8 mouse cellular contexts compared by ENCODE assay signal in the genomic region with DNA sequence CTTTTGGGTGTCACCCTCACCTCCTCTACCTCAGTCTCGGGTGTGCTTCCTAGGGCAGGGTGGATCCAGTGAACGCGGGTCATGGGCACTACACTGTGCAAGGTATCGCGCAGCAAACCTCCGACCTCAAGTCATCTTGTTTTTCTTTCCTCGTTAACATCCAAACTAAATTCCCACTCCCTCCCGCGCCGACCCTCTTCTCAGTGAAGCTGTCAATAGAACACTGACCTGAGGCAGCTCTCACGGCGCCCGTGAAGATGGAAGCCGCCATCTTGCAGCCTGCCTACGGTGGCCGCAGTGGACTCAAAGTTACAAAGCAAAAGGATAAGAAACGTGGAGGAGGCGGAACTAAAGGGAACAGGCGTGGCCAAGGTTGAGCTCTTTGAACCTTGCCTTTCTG. TPM values are rescaled to one million over a fixed set of nuclear protein-coding genes. Genes with fewer than 3 reads are reported as not detected.
DNase-seq lines count a peak whose midpoint lies in the region; ATAC-seq lines count a peak whose summit lies in the region.

No protein-coding gene starts in this region.

- H3K4me1 ChIP-seq in hindbrain, embryonic 14.5 days (replicated peaks; ENCODE audit: control insufficient read depth, insufficient read depth, low read length) = 0 out of 2 replicates have a peak, but pooled peaks cover 3% of the 10 kb centered on the region

- H3K27me3 ChIP-seq in hindbrain, embryonic 14.5 days (ENCODE audit: control insufficient read depth, insufficient read depth, low read length) = no peaks in the 10 kb centered on the region

- WGBS in hindbrain, embryonic 14.5 days = under 1% methylated on average over 19 of the region's 19 CpGs

- DNase-seq in R1 (ENCODE audit: low read depth, low spot score) = peak; percentile 97
- DNase-seq in cerebellum, postnatal 25 days = peak; percentile 93 to 95
- DNase-seq in frontal cortex, postnatal 25 days (ENCODE audit: low spot score in 2 of 2) = peak; percentile 88 to 90
- peak; percentile 80 for DNase-seq in hindbrain, embryonic 14.5 days (ENCODE audit: low spot score)
- DNase-seq in left cerebral cortex, adult 11 months (ENCODE audit: low spot score) = peak; percentile 82
- DNase-seq in lung, postnatal 4 days = peak; percentile 89 to 91
- DNase-seq in retina, postnatal 7 days (ENCODE audit: low read depth, low spot score) = peak; percentile 76
- peak; percentile 77 for DNase-seq in urinary bladder, adult 2 months (ENCODE audit: low spot score)

- peak overlapping the region; percentile 60 for H3K9ac ChIP-seq in hindbrain, embryonic 14.5 days

- H3K4me2 ChIP-seq in hindbrain, embryonic 14.5 days (replicated peaks) = peak overlapping the region; percentile 68

- H3K27ac ChIP-seq in hindbrain, embryonic 14.5 days = no peak overlapping the region

- H3K4me3 ChIP-seq in hindbrain, embryonic 14.5 days (replicated peaks; ENCODE audit: low read length) = peak overlapping the region; percentile 54

- peak; percentile 86 for ATAC-seq in hindbrain, embryonic 14.5 days (ENCODE audit: low FRiP score)

- no peaks in the 10 kb centered on the region for H3K9me3 ChIP-seq in hindbrain, embryonic 14.5 days (ENCODE audit: control insufficient read depth, low read length)

- peaks cover 2% of the 10 kb centered on the region; the same call in 1 of the 2 replicates for H3K36me3 ChIP-seq in hindbrain, embryonic 14.5 days (replicated peaks; ENCODE audit: control insufficient read depth, insufficient read depth)

RNA-seq across cellular contexts. Expression of a gene that starts 3.3 kb away (rescaled TPM):
- polyA plus RNA-seq in hindbrain, embryonic 14.5 days (2014; fragmentation: Nextera tagmentation; extraction: Ambion mirVana) = 37.1 and 44.4 TPM in 2 replicates
- 20.2 and 21.1 TPM in 2 replicates for polyA plus RNA-seq in urinary bladder, adult 2 months (2012; rRNA removed)

RNA-seq across cellular contexts. Expression of a gene that starts 7.6 kb away (rescaled TPM):
- 167 and 177 TPM in 2 replicates for polyA plus RNA-seq in hindbrain, embryonic 14.5 days (2014; fragmentation: Nextera tagmentation; extraction: Ambion mirVana)
- 56.0 and 74.3 TPM in 2 replicates for polyA plus RNA-seq in urinary bladder, adult 2 months (2012; rRNA removed)
